9 mouse cellular contexts compared by ENCODE assay signal in the genomic region with DNA sequence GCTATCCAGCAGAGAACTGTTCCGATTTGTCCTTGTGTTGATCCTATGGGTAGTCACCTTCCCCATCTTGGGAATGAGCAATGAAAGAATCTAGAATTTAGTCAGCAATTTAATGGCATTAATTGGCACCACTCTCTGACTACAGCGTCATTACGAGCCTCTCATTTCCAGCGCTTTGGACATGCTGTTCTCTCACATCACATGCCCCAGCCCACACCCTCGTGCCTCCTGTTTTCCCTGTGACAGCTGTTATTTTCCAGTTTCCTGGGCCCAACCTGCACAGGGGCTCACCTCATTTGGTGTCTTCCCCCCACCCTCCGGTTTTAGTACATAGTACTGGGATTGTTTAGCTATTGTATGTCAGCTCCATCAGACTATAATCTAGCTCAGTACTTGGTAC. TPM values are rescaled to one million over a fixed set of nuclear protein-coding genes. Genes with fewer than 3 reads are reported as not detected.
DNase-seq lines count a peak whose midpoint lies in the region; ATAC-seq and TF ChIP-seq lines count a peak whose summit lies in the region.
"Had no signal": no experiment of that assay in that cellular context is flagged by ENCODE, and none has a peak within 500 bp of the region (broad histone marks: within the 10 kb centered on the region; RNA-seq: fewer than 3 reads in every experiment).

No protein-coding gene starts in this region.

- intact Hi-C loops in gastrocnemius, postnatal 14 days (cut with DNase I; ENCODE audit: low total_unique reads) = loop anchor here (5.0 kb wide), 2 partner anchors 63 to 448 kb away; partner anchors contain the start of genes Large2 and Pex16

- H3K4me1 ChIP-seq in lung, embryonic 14.5 days (ENCODE audit: insufficient read depth) = peaks cover 20% of the 10 kb centered on the region
- peaks cover 30% of the 10 kb centered on the region for H3K4me1 ChIP-seq in lung, adult 2 months (ENCODE audit: control insufficient read depth, insufficient read depth, low read length)
- H3K4me1 ChIP-seq in forebrain, postnatal 0 days (ENCODE audit: insufficient read depth) = peaks cover 27% of the 10 kb centered on the region
- H3K4me1 ChIP-seq in neural tube, embryonic 13.5 days (replicated peaks) = peaks cover 47% of the 10 kb centered on the region

- peak overlapping the region; percentile 83 for H3K4me2 ChIP-seq in lung, embryonic 14.5 days
- peak overlapping the region; percentile 81 for H3K4me2 ChIP-seq in forebrain, postnatal 0 days (ENCODE audit: low read depth)
- peak overlapping the region; percentile 73 for H3K4me2 ChIP-seq in neural tube, embryonic 13.5 days

- no peak for TF ChIP-seq CTCF in lung, embryonic 14.5 days (IDR thresholded peaks at IDR 0.05; ENCODE audit: low read depth)
- no peak for TF ChIP-seq CTCF in lung, adult 2 months (IDR thresholded peaks at IDR 0.05; ENCODE audit: insufficient read depth, low read length)
- no peak for TF ChIP-seq CTCF in forebrain, postnatal 0 days (IDR thresholded peaks at IDR 0.05; ENCODE audit: low read depth)

- no peaks in the 10 kb centered on the region for H3K9me3 ChIP-seq in lung, embryonic 14.5 days (ENCODE audit: low read depth, low read length)
- H3K9me3 ChIP-seq in forebrain, postnatal 0 days (ENCODE audit: low read length) = no peaks in the 10 kb centered on the region
- H3K9me3 ChIP-seq in neural tube, embryonic 13.5 days = no peaks in the 10 kb centered on the region

- no peak for TF ChIP-seq POLR2A in lung, adult 2 months (IDR thresholded peaks at IDR 0.05; ENCODE audit: borderline replicate concordance, extremely low read depth, low read depth, low read length)

- H3K27me3 ChIP-seq in lung, embryonic 14.5 days (ENCODE audit: insufficient read depth, low read length) = no peaks in the 10 kb centered on the region
- H3K27me3 ChIP-seq in forebrain, postnatal 0 days (ENCODE audit: insufficient read depth, low read length) = no peaks in the 10 kb centered on the region
- peaks cover 6% of the 10 kb centered on the region; the same call in 1 of the 2 replicates for H3K27me3 ChIP-seq in neural tube, embryonic 13.5 days

- DNase-seq in gastrocnemius, adult 18-20 months (ENCODE audit: low spot score) = peak; percentile 39
- no peak for DNase-seq in gastrocnemius, postnatal 14 days
- no peak for DNase-seq in lung, embryonic 14.5 days
- DNase-seq in lung, adult 2 months = no peak
- DNase-seq in forebrain, postnatal 0 days = no peak
- no peak for DNase-seq in cerebellum, postnatal 4 days (ENCODE audit: low spot score in 2 of 2)
- no peak for DNase-seq in urinary bladder, postnatal 36 days (ENCODE audit: low spot score in 2 of 2)
- DNase-seq: kidney, adult 8-10 months had no signal

- 47% methylated on average over 6 of the region's 6 CpGs for WGBS in lung, embryonic 14.5 days
- WGBS in lung, adult 2 months = 46% methylated on average over 6 of the region's 6 CpGs
- WGBS in forebrain, postnatal 0 days = 48% methylated on average over 6 of the region's 6 CpGs
- WGBS in neural tube, embryonic 13.5 days = 50% methylated on average over 6 of the region's 6 CpGs

- H3K4me3 ChIP-seq in lung, embryonic 14.5 days (ENCODE audit: low read depth, low read length) = 0 out of 2 replicates have a peak overlapping the region, but pooled peaks have one; percentile 85
- no peak overlapping the region for H3K4me3 ChIP-seq in lung, adult 2 months (replicated peaks; ENCODE audit: extremely low read depth, low read depth, low read length)
- H3K4me3 ChIP-seq in forebrain, postnatal 0 days (ENCODE audit: low read depth, low read length) = 0 out of 2 replicates have a peak overlapping the region, but pooled peaks have one; percentile 90
- H3K4me3 ChIP-seq in neural tube, embryonic 13.5 days = peak overlapping the region; percentile 73; the same call in 1 of the 2 replicates

- H3K9ac ChIP-seq in lung, embryonic 14.5 days = peak overlapping the region; percentile 40
- 0 out of 2 replicates have a peak overlapping the region, but pooled peaks have one; percentile 56 for H3K9ac ChIP-seq in forebrain, postnatal 0 days
- peak overlapping the region; percentile 65 for H3K9ac ChIP-seq in neural tube, embryonic 13.5 days

- ATAC-seq in lung, embryonic 14.5 days (ENCODE audit: insufficient read depth) = no peak
- ATAC-seq in forebrain, postnatal 0 days = no peak
- ATAC-seq in neural tube, embryonic 13.5 days (ENCODE audit: low read depth) = no peak

- H3K27ac ChIP-seq in lung, embryonic 14.5 days (ENCODE audit: low read depth) = no peak overlapping the region
- peak overlapping the region; percentile 85 for H3K27ac ChIP-seq in forebrain, postnatal 0 days (ENCODE audit: low read depth, low read length)
- H3K27ac ChIP-seq in neural tube, embryonic 13.5 days (replicated peaks) = no peak overlapping the region

- no peaks in the 10 kb centered on the region for H3K36me3 ChIP-seq in lung, embryonic 14.5 days (ENCODE audit: insufficient read depth)
- no peaks in the 10 kb centered on the region for H3K36me3 ChIP-seq in forebrain, postnatal 0 days (ENCODE audit: insufficient read depth)
- no peaks in the 10 kb centered on the region for H3K36me3 ChIP-seq in neural tube, embryonic 13.5 days

RNA-seq across cellular contexts. Expression of gene Cry2, which starts 1.2 kb away (rescaled TPM):
- 10 to 100 TPM; 18.5 to 21.2 TPM for total RNA-seq in gastrocnemius, adult 18-20 months (2021)
- total RNA-seq in gastrocnemius, postnatal 14 days (2021) = 10 to 100 TPM; 22.7 to 27.3 TPM
- polyA plus RNA-seq in lung, embryonic 14.5 days (2014; fragmentation: Nextera tagmentation; extraction: Ambion mirVana) = 19.9 and 22.0 TPM in 2 replicates
- polyA plus RNA-seq in lung, adult 2 months (2012; rRNA removed) = 37.5 and 40.7 TPM in 2 replicates
- 26.5 and 36.7 TPM in 2 replicates for total RNA-seq in forebrain, postnatal 0 days (2014; rRNA removed)
- polyA plus RNA-seq in forebrain, postnatal 0 days (2015; fragmentation: Nextera tagmentation; extraction: Ambion mirVana) = 28.5 and 43.2 TPM in 2 replicates
- 35.9 and 37.7 TPM in 2 replicates for polyA plus RNA-seq in neural tube, embryonic 13.5 days (2015; fragmentation: Nextera tagmentation; extraction: Ambion mirVana)

RNA-seq across cellular contexts. Expression of gene Slc35c1, which starts 25.3 kb away (rescaled TPM):
- 1 to 10 TPM; 4.3 to 6.0 TPM for total RNA-seq in gastrocnemius, adult 18-20 months (2021)
- total RNA-seq in gastrocnemius, postnatal 14 days (2021) = 1 to 10 TPM; 4.4 to 6.4 TPM
- 14.7 and 16.9 TPM in 2 replicates for polyA plus RNA-seq in lung, embryonic 14.5 days (2014; fragmentation: Nextera tagmentation; extraction: Ambion mirVana)
- 43.9 and 49.0 TPM in 2 replicates for polyA plus RNA-seq in lung, adult 2 months (2012; rRNA removed)
- total RNA-seq in forebrain, postnatal 0 days (2014; rRNA removed) = 4.6 and 9.1 TPM in 2 replicates
- polyA plus RNA-seq in forebrain, postnatal 0 days (2015; fragmentation: Nextera tagmentation; extraction: Ambion mirVana) = 13.1 and 14.4 TPM in 2 replicates
- 12.3 and 13.1 TPM in 2 replicates for polyA plus RNA-seq in neural tube, embryonic 13.5 days (2015; fragmentation: Nextera tagmentation; extraction: Ambion mirVana)

RNA-seq across cellular contexts. Expression of gene Mapk8ip1, which starts 34.0 kb away (rescaled TPM):
- total RNA-seq in gastrocnemius, adult 18-20 months (2021) = 1 to 10 TPM; 2.8 to 2.9 TPM
- total RNA-seq in gastrocnemius, postnatal 14 days (2021) = 10 to 100 TPM; 13.6 to 24.3 TPM
- polyA plus RNA-seq in lung, embryonic 14.5 days (2014; fragmentation: Nextera tagmentation; extraction: Ambion mirVana) = 6.2 TPM in 2 replicates
- polyA plus RNA-seq in lung, adult 2 months (2012; rRNA removed) = 18.3 and 23.2 TPM in 2 replicates
- total RNA-seq in forebrain, postnatal 0 days (2014; rRNA removed) = 223 and 225 TPM in 2 replicates
- polyA plus RNA-seq in forebrain, postnatal 0 days (2015; fragmentation: Nextera tagmentation; extraction: Ambion mirVana) = 129 and 150 TPM in 2 replicates
- 138 and 152 TPM in 2 replicates for polyA plus RNA-seq in neural tube, embryonic 13.5 days (2015; fragmentation: Nextera tagmentation; extraction: Ambion mirVana)

RNA-seq across cellular contexts. Expression of gene 1700029I15Rik, which starts 52.7 kb away (rescaled TPM):
- total RNA-seq in gastrocnemius, adult 18-20 months (2021) = under 1 TPM; 0.66 to 0.73 TPM
- total RNA-seq in gastrocnemius, postnatal 14 days (2021) = under 1 TPM; 0.66 to 0.86 TPM
- 1.1 and 1.2 TPM in 2 replicates for polyA plus RNA-seq in lung, embryonic 14.5 days (2014; fragmentation: Nextera tagmentation; extraction: Ambion mirVana)
- 3.2 and 3.3 TPM in 2 replicates for polyA plus RNA-seq in lung, adult 2 months (2012; rRNA removed)
- 2.3 and 2.6 TPM in 2 replicates for total RNA-seq in forebrain, postnatal 0 days (2014; rRNA removed)
- polyA plus RNA-seq in forebrain, postnatal 0 days (2015; fragmentation: Nextera tagmentation; extraction: Ambion mirVana) = 2.4 and 3.1 TPM in 2 replicates
- polyA plus RNA-seq in neural tube, embryonic 13.5 days (2015; fragmentation: Nextera tagmentation; extraction: Ambion mirVana) = 6.4 TPM in 2 replicates
